Mouse (Mus musculus) heart, postnatal 0 days (tissue): ENCODE measurements around the gene B9d2.

Experiments used
- CTCF ChIP-seq: IDR thresholded peaks from 2 replicates; pipeline ENCODE4 v1.5.1; 2016; ENCODE audit warnings: antibody characterized with exemption, control low read depth, low read depth
- EP300 ChIP-seq: IDR thresholded peaks from 2 replicates; pipeline ENCODE4 v1.6.1; 2016; ENCODE audit warnings: antibody characterized with exemption, low read depth

GRCm38 (mm10) chr7:25720760-25721159 lies 40.2 kb downstream of the B9d2 start:
- TF ChIP-seq EP300 (no peak), CTCF (no peak)
